Mouse (Mus musculus): ENCODE measurements around the gene Fads2. TPM values are rescaled to one million over a fixed set of nuclear protein-coding genes. Genes with fewer than 3 reads are reported as not detected.

Fads2 gene
- total RNA-seq, 1 experiment: 41.5 TPM

DNA sequence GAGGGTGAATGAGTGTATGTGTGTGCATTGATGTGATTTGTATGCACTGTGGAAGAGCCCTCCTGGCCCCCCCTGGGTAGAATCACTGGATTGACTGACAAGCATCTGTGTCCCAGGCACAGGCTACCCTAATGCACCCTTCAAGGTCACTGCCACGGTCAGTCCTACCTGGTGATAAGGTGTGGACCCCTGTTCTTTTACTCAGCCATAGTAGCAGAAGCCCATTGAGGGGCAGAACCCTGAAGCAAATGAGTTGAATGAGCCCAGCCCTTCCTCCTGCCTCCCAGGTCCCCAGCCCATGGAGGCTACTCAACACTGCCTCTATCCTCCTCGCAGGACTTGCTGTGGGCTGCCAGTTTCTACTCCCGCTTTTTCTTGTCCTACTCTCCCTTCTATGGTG is 46.3 kb downstream of the Fads2 start:
- H3K36me3 ChIP-seq (ENCODE audit: control insufficient read depth, insufficient read depth, low read length, poor library complexity, severe bottlenecking): no peaks in the 10 kb centered on the region
- DNase-seq (ENCODE audit: low read depth, low spot score): no peak
- H3K27ac ChIP-seq (ENCODE audit: insufficient read depth, low read depth, low read length, poor library complexity, severe bottlenecking): no peak overlapping the region
- in situ Hi-C loops (cut with MboI; ENCODE audit: low sequenced_read_pairs in 2 of 2, unreplicated experiment in 2 of 2): no loop called here
- H3K9me3 ChIP-seq (ENCODE audit: control insufficient read depth, insufficient read depth, low read depth, low read length): no peaks in the 10 kb centered on the region
- TF ChIP-seq MAFK (IDR thresholded peaks at IDR 0.05; ENCODE audit: insufficient read depth, low read depth, low read length) (no peak), ZNF384 (IDR thresholded peaks at IDR 0.05; ENCODE audit: low read depth, low read length) (no peak), CHD2 (IDR thresholded peaks at IDR 0.05; ENCODE audit: low read depth, low read length) (no peak), HCFC1 (IDR thresholded peaks at IDR 0.05; ENCODE audit: borderline replicate concordance, insufficient read depth, low read length) (no peak), ZC3H11A (IDR thresholded peaks at IDR 0.05; ENCODE audit: borderline replicate concordance, low read depth, low read length) (no peak)
- no peaks in the 10 kb centered on the region; a peak in 1 of 4 replicates for H3K4me1 ChIP-seq (ENCODE audit: control insufficient read depth in 2 of 2, insufficient read depth in 2 of 2, low read length in 2 of 2, poor library complexity in 1 of 2)
- H3K4me3 ChIP-seq (ENCODE audit: insufficient read depth in 1 of 2, low read depth in 1 of 2, low read length in 2 of 2, poor library complexity in 1 of 2, severe bottlenecking in 1 of 2): no peak overlapping the region
- H3K9ac ChIP-seq (ENCODE audit: insufficient read depth, low read depth, low read length, poor library complexity, severe bottlenecking): no peak overlapping the region

DNA sequence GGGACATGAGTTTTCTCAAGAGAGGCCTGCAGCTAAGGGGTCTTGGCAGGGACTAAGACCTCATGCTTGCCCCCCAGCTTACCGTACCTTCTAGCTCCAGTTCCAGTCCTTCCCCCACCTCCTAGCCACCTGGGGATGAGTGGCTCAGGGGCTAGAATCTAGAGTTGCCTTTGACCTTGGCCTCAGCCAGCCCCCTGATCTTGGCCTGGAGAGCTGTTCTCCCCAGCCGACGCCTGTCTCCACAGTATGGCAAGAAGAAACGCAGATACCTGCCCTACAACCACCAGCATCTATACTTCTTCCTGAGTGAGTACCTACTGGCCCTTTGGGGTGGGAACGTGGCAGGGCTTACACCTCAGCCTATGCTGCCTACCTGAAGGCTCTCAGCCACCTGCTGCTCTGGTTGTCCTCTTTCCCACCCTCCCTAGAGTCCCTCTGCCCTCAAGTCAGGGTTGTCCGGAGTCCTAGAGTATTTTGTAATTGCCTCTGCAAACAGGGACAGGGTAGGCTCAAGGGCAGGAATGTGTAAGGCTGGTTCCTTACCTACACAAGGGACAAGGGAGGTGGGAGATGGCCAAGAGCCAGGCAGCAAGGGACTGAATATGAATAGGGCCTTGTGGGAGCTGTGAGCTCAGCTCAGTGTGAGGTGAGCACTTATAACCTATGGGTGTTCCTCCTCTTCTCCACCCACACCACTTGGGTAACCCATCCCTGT is 47.0 kb downstream of the Fads2 start:
- H3K27ac ChIP-seq (ENCODE audit: insufficient read depth, low read depth, low read length, poor library complexity, severe bottlenecking): no peak overlapping the region
- in situ Hi-C loops (cut with MboI; ENCODE audit: low sequenced_read_pairs in 2 of 2, unreplicated experiment in 2 of 2): no loop called here
- H3K9ac ChIP-seq (ENCODE audit: insufficient read depth, low read depth, low read length, poor library complexity, severe bottlenecking): no peak overlapping the region
- H3K4me3 ChIP-seq (ENCODE audit: insufficient read depth in 1 of 2, low read depth in 1 of 2, low read length in 2 of 2, poor library complexity in 1 of 2, severe bottlenecking in 1 of 2): no peak overlapping the region
- no peaks in the 10 kb centered on the region; a peak in 1 of 4 replicates for H3K4me1 ChIP-seq (ENCODE audit: control insufficient read depth in 2 of 2, insufficient read depth in 2 of 2, low read length in 2 of 2, poor library complexity in 1 of 2)
- H3K36me3 ChIP-seq (ENCODE audit: control insufficient read depth, insufficient read depth, low read length, poor library complexity, severe bottlenecking): no peaks in the 10 kb centered on the region
- no peak for TF ChIP-seq ZNF384 (IDR thresholded peaks at IDR 0.05; ENCODE audit: low read depth, low read length)
- TF ChIP-seq MAFK (IDR thresholded peaks at IDR 0.05; ENCODE audit: insufficient read depth, low read depth, low read length): no peak
- TF ChIP-seq CHD2 (IDR thresholded peaks at IDR 0.05; ENCODE audit: low read depth, low read length): no peak
- no peak for TF ChIP-seq HCFC1 (IDR thresholded peaks at IDR 0.05; ENCODE audit: borderline replicate concordance, insufficient read depth, low read length)
- no peak for TF ChIP-seq ZC3H11A (IDR thresholded peaks at IDR 0.05; ENCODE audit: borderline replicate concordance, low read depth, low read length)
- no peak for DNase-seq (ENCODE audit: low read depth, low spot score)
- H3K9me3 ChIP-seq (ENCODE audit: control insufficient read depth, insufficient read depth, low read depth, low read length): no peaks in the 10 kb centered on the region

DNA sequence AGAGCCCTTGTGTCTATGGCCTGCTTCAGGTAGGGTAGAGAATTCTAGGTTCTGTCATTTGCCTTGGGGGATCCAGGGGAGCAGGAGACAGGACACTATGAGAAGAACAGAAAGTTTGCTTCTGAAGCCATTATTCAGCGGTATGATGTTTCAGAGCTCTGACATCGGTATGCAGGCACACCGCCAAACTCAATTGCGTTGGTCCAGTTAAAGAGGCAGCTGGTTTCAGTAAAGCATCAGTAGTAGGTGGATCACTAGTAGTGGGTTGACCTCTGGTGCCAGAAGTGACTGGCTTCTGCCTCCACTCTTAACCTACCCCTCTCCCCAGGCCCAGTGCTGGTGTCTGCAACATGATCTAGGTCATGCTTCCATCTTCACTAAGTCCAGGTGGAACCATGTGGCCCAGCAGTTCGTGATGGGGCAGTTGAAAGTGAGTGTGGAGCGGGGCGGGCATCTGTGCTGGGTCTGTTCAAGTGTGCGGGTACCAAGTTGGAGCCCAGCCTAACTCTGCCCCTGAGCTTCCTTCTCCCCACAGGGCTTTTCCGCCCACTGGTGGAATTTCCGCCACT is 47.8 kb downstream of the Fads2 start:
- no peaks in the 10 kb centered on the region for H3K9me3 ChIP-seq (ENCODE audit: control insufficient read depth, insufficient read depth, low read depth, low read length)
- H3K36me3 ChIP-seq (ENCODE audit: control insufficient read depth, insufficient read depth, low read length, poor library complexity, severe bottlenecking): no peaks in the 10 kb centered on the region
- H3K9ac ChIP-seq (ENCODE audit: insufficient read depth, low read depth, low read length, poor library complexity, severe bottlenecking): no peak overlapping the region
- in situ Hi-C loops (cut with MboI; ENCODE audit: low sequenced_read_pairs in 2 of 2, unreplicated experiment in 2 of 2): no loop called here
- TF ChIP-seq HCFC1 (IDR thresholded peaks at IDR 0.05; ENCODE audit: borderline replicate concordance, insufficient read depth, low read length): no peak
- H3K4me3 ChIP-seq (ENCODE audit: insufficient read depth in 1 of 2, low read depth in 1 of 2, low read length in 2 of 2, poor library complexity in 1 of 2, severe bottlenecking in 1 of 2): no peak overlapping the region
- no peaks in the 10 kb centered on the region for H3K4me1 ChIP-seq (ENCODE audit: control insufficient read depth in 2 of 2, insufficient read depth in 2 of 2, low read length in 2 of 2, poor library complexity in 1 of 2)
- DNase-seq (ENCODE audit: low read depth, low spot score): no peak
- H3K27ac ChIP-seq (ENCODE audit: insufficient read depth, low read depth, low read length, poor library complexity, severe bottlenecking): no peak overlapping the region

DNA sequence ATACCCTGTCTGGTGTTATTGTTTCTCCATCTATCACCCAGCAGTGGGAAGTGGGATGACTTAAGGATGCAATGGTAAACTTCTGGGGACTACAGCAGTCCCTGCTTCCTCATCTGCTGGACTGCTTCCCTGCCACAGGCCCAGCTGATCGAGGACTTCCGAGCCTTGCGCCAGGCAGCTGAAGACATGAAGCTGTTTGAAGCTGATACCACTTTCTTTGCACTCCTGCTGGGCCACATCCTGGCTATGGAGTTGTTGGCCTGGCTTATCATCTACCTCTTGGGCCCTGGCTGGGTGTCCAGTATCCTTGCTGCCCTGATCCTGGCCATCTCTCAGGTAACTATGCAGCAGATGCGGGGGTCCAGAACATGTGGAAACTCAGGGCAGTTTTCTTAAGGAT is 48.8 kb downstream of the Fads2 start:
- Histone ChIP-seq H3K27ac (ENCODE audit: insufficient read depth, low read depth, low read length, poor library complexity, severe bottlenecking) (no peak overlapping the region), H3K9ac (ENCODE audit: insufficient read depth, low read depth, low read length, poor library complexity, severe bottlenecking) (no peak overlapping the region), H3K4me3 (ENCODE audit: insufficient read depth in 1 of 2, low read depth in 1 of 2, low read length in 2 of 2, poor library complexity in 1 of 2, severe bottlenecking in 1 of 2) (no peak overlapping the region), H3K36me3 (ENCODE audit: control insufficient read depth, insufficient read depth, low read length, poor library complexity, severe bottlenecking) (no peaks in the 10 kb centered on the region), H3K9me3 (ENCODE audit: control insufficient read depth, insufficient read depth, low read depth, low read length) (no peaks in the 10 kb centered on the region), H3K4me1 (ENCODE audit: control insufficient read depth in 2 of 2, insufficient read depth in 2 of 2, low read length in 2 of 2, poor library complexity in 1 of 2) (no peaks in the 10 kb centered on the region)
- TF ChIP-seq ZC3H11A (IDR thresholded peaks at IDR 0.05; ENCODE audit: borderline replicate concordance, low read depth, low read length) (no peak), MAFK (IDR thresholded peaks at IDR 0.05; ENCODE audit: insufficient read depth, low read depth, low read length) (no peak), CHD2 (IDR thresholded peaks at IDR 0.05; ENCODE audit: low read depth, low read length) (no peak), ZNF384 (IDR thresholded peaks at IDR 0.05; ENCODE audit: low read depth, low read length) (no peak), HCFC1 (IDR thresholded peaks at IDR 0.05; ENCODE audit: borderline replicate concordance, insufficient read depth, low read length) (no peak)
- no peak for DNase-seq (ENCODE audit: low read depth, low spot score)
- in situ Hi-C loops (cut with MboI; ENCODE audit: low sequenced_read_pairs in 2 of 2, unreplicated experiment in 2 of 2): no loop called here
